Mouse (Mus musculus): ENCODE measurements around the gene Cnppd1. TPM values are rescaled to one million over a fixed set of nuclear protein-coding genes. Genes with fewer than 3 reads are reported as not detected.
A peak's percentile ranks its signal among the peaks of the same experiment; 100 is the strongest.

Gene Cnppd1
- total and polyA plus RNA-seq, 2 experiments from 2014 or later = 50.3 to 57.3 TPM

DNA sequence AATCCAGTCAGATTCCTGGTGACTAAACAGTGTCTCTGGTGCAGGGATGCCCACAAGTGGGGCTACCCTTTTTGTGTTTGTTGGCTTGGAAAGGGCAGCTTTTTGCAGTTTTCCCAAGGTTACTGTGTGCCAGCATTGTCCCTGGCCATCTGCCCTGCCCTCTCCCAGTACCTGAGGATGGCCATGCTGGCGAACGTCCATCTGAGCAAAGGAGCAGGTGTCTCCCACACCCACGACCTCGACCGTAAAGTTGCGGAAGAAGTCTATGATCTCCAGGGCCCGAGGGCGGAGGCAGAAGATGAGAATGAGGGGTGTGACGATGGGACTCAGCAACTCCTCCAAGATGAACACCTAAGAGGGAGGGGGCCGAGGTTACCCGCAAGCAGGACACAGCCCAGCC, 43.0 kb upstream of the Cnppd1 start:
- Histone ChIP-seq H3K27me3 (ENCODE audit: insufficient read depth, low read length) (no peaks in the 10 kb centered on the region), H3K9me3 (ENCODE audit: low read length) (no peaks in the 10 kb centered on the region), H3K27ac (ENCODE audit: low read depth, low read length) (no peak overlapping the region), H3K4me1 (ENCODE audit: insufficient read depth) (peaks cover 1% of the 10 kb centered on the region; the same call in 1 of the 2 replicates), H3K4me2 (ENCODE audit: low read depth) (no peak overlapping the region), H3K36me3 (ENCODE audit: insufficient read depth) (peaks cover 78% of the 10 kb centered on the region), H3K4me3 (ENCODE audit: low read depth, low read length) (no peak overlapping the region), H3K9ac (no peak overlapping the region)
- no peak for ATAC-seq
- no peak for TF ChIP-seq CTCF (IDR thresholded peaks at IDR 0.05; ENCODE audit: low read depth)
- WGBS = 88% methylated on average over 11 of the region's 11 CpGs
- no peak for DNase-seq

- ATAC-seq (no peak), DNase-seq (no peak)
- TF ChIP-seq CTCF (IDR thresholded peaks at IDR 0.05; ENCODE audit: low read depth) = peak; percentile 21; the same call in 1 of the 2 replicates
- no peak overlapping the region for H3K27ac ChIP-seq (ENCODE audit: low read depth, low read length)
- H3K36me3 ChIP-seq (ENCODE audit: insufficient read depth) = peaks cover 60% of the 10 kb centered on the region
- no peak overlapping the region for H3K9ac ChIP-seq
- H3K4me2 ChIP-seq (ENCODE audit: low read depth) = no peak overlapping the region
- H3K9me3 ChIP-seq (ENCODE audit: low read length) = no peaks in the 10 kb centered on the region
- WGBS = 77% methylated on average over 4 of the region's 4 CpGs
- peaks cover 14% of the 10 kb centered on the region for H3K4me1 ChIP-seq (ENCODE audit: insufficient read depth)
- H3K4me3 ChIP-seq (ENCODE audit: low read depth, low read length) = no peak overlapping the region
- no peaks in the 10 kb centered on the region for H3K27me3 ChIP-seq (ENCODE audit: insufficient read depth, low read length)
Measured at GRCm38 (mm10) chr1:75182160-75182559, 39.6 kb upstream of the Cnppd1 start.

- H3K9ac ChIP-seq = no peak overlapping the region
- 74% methylated on average over 4 of the region's 4 CpGs for WGBS
- H3K27me3 ChIP-seq (ENCODE audit: insufficient read depth, low read length) = no peaks in the 10 kb centered on the region
- ATAC-seq = no peak
- H3K36me3 ChIP-seq (ENCODE audit: insufficient read depth) = peaks cover 59% of the 10 kb centered on the region
- H3K27ac ChIP-seq (ENCODE audit: low read depth, low read length) = no peak overlapping the region
- no peak overlapping the region for H3K4me2 ChIP-seq (ENCODE audit: low read depth)
- TF ChIP-seq CTCF (IDR thresholded peaks at IDR 0.05; ENCODE audit: low read depth) = no peak
- H3K4me1 ChIP-seq (ENCODE audit: insufficient read depth) = peaks cover 14% of the 10 kb centered on the region
- H3K9me3 ChIP-seq (ENCODE audit: low read length) = no peaks in the 10 kb centered on the region
- DNase-seq = no peak
- H3K4me3 ChIP-seq (ENCODE audit: low read depth, low read length) = no peak overlapping the region
Measured at GRCm38 (mm10) chr1:75181377-75181870, 38.9 kb upstream of the Cnppd1 start.

GRCm38 (mm10) chr1:75180741-75181140, 38.2 kb upstream of the Cnppd1 start:
- H3K4me3 ChIP-seq (ENCODE audit: low read depth, low read length) = peak overlapping the region; percentile 58
- peaks cover 14% of the 10 kb centered on the region for H3K4me1 ChIP-seq (ENCODE audit: insufficient read depth)
- TF ChIP-seq CTCF (IDR thresholded peaks at IDR 0.05; ENCODE audit: low read depth) = no peak
- H3K4me2 ChIP-seq (ENCODE audit: low read depth) = peak overlapping the region; percentile 100
- H3K9me3 ChIP-seq (ENCODE audit: low read length) = no peaks in the 10 kb centered on the region
- no peak overlapping the region for H3K27ac ChIP-seq (ENCODE audit: low read depth, low read length)
- no peak for ATAC-seq
- DNase-seq = no peak
- H3K27me3 ChIP-seq (ENCODE audit: insufficient read depth, low read length) = no peaks in the 10 kb centered on the region
- H3K36me3 ChIP-seq (ENCODE audit: insufficient read depth) = peaks cover 58% of the 10 kb centered on the region
- whole genome bisulfite sequencing = 39% methylated on average over 7 of the region's 7 CpGs
- no peak overlapping the region for H3K9ac ChIP-seq

- WGBS = 3% methylated on average over 31 of the region's 31 CpGs
- ATAC-seq = peak; percentile 98
- peaks cover 58% of the 10 kb centered on the region for H3K36me3 ChIP-seq (ENCODE audit: insufficient read depth)
Measured at GRCm38 (mm10) chr1:75180105-75180590, 37.6 kb upstream of the Cnppd1 start, which contains the start of gene Abcb6. Abcb6 (minus strand) TSS chr1:75180392.

DNA sequence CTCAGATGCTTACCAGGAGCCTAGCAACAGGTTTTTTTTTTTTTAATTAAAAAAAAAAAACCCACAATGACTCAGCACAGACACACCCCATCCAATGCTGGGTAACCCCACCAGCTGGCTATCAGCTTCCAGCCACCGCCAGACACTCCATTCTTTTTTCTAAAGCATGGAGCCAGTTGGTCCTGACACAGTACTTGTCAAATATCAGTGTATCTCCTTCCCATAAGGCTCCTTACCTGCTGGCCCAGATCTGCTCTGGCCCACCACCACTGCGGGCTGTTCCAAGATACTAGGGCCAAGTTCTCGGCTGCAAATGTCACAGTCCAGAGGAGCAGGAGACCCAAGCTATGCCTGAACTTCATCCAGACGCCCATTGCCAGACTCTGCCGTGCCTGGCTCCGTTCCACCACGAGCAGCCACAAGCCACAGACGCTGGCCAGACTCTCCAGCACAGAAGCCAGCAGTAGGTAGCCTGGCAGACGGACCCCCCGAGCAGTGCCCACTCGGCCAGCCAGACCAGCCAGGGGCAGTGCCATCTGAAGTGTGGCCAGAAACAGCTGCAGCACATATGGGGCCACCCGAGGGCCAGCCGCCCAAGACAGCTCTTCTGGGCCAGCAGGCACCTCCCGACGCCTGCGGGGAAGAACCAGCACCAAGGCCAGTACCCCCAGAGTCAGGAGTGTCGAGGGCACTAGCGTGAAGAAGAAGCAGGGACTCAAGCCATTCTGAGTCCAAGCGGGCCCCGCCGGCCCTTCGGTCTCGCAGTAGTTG, 37.0 kb upstream of the Cnppd1 start:
- H3K4me3 ChIP-seq (ENCODE audit: low read depth, low read length) = peak overlapping the region; percentile 58
- H3K4me1 ChIP-seq (ENCODE audit: insufficient read depth) = peaks cover 14% of the 10 kb centered on the region
- ATAC-seq (peak; percentile 25), DNase-seq (peak; percentile 60)
- no peaks in the 10 kb centered on the region for H3K9me3 ChIP-seq (ENCODE audit: low read length)
- peaks cover 57% of the 10 kb centered on the region for H3K36me3 ChIP-seq (ENCODE audit: insufficient read depth)
- TF ChIP-seq CTCF (IDR thresholded peaks at IDR 0.05; ENCODE audit: low read depth) = no peak
- H3K27me3 ChIP-seq (ENCODE audit: insufficient read depth, low read length) = no peaks in the 10 kb centered on the region
- peak overlapping the region; percentile 50; the same call in 1 of the 2 replicates for H3K27ac ChIP-seq (ENCODE audit: low read depth, low read length)
- 5% methylated on average over 23 of the region's 23 CpGs for WGBS
- H3K9ac ChIP-seq = peak overlapping the region; percentile 64
- peak overlapping the region; percentile 100 for H3K4me2 ChIP-seq (ENCODE audit: low read depth)

More at GRCm38 (mm10) chr1:75180105-75180590, 37.6 kb upstream of the Cnppd1 start, which contains the start of gene Abcb6:
- H3K4me1 ChIP-seq (ENCODE audit: insufficient read depth) = peaks cover 14% of the 10 kb centered on the region
- H3K4me2 ChIP-seq (ENCODE audit: low read depth) = peak within 1 kb of the TSS; percentile 100
- H3K9ac ChIP-seq = peak within 1 kb of the TSS; percentile 64
- TF ChIP-seq CTCF (IDR thresholded peaks at IDR 0.05; ENCODE audit: low read depth) = no peak
- H3K9me3 ChIP-seq (ENCODE audit: low read length) = no peaks in the 10 kb centered on the region
- H3K27me3 ChIP-seq (ENCODE audit: insufficient read depth, low read length) = no peaks in the 10 kb centered on the region
- H3K4me3 ChIP-seq (ENCODE audit: low read depth, low read length) = peak within 1 kb of the TSS; percentile 58
- DNase-seq = peak; percentile 96
- H3K27ac ChIP-seq (ENCODE audit: low read depth, low read length) = peak within 1 kb of the TSS; percentile 50; the same call in 1 of the 2 replicates

All from forebrain, postnatal 0 days (tissue).